Mouse (Mus musculus) olfactory bulb, adult 2 months (tissue): ENCODE data around the gene Trim67. TPM values are rescaled to one million over a fixed set of nuclear protein-coding genes. Genes with fewer than 3 reads are reported as not detected.

ENCODE experiments used
- H3K27ac ChIP-seq: fragments of 200-500 bp; 2 replicates; pipeline ENCODE4 v1.5.1; 2012; ENCODE audit warnings: low read depth, low read length; ENCODE audit not compliant: insufficient read depth
- H3K4me1 ChIP-seq: fragments of 200-500 bp; 2 replicates; pipeline ENCODE4 v1.6.1; 2012; ENCODE audit warnings: low read length; ENCODE audit not compliant: control insufficient read depth, insufficient read depth
- H3K4me3 ChIP-seq: fragments of 200-500 bp; 2 replicates; pipeline ENCODE4 v1.5.1; 2012; ENCODE audit warnings: mild to moderate bottlenecking, low read depth, low read length, moderate library complexity; ENCODE audit not compliant: insufficient read depth
- CTCF ChIP-seq: fragments of 200-500 bp; IDR thresholded peaks from 2 replicates; pipeline ENCODE4 v1.5.1; 2012; ENCODE audit warnings: low read depth, mild to moderate bottlenecking, low read length, moderate library complexity; ENCODE audit not compliant: insufficient read depth
- POLR2A ChIP-seq: fragments of 200-500 bp; IDR thresholded peaks from 2 replicates; pipeline ENCODE4 v1.6.1; 2012; ENCODE audit warnings: mild to moderate bottlenecking, low read depth, low read length, moderate library complexity; ENCODE audit not compliant: insufficient read depth
- WGBS: fragments of 180-500 bp; shearing (Covaris S2); methylation state at CpG from one replicate; pipeline ENCODE4 v1.1.7; 2018; 5-methylcytosine and 5-hydroxymethylcytosine counted together
- polyA plus RNA-seq: library from polyadenylated mRNA; stranded (reverse); fragments of >200 nt; gene quantifications from 2 replicates; pipeline ENCODE4 v1.2.4, GENCODE M21; 2012; ENCODE audit warnings: low replicate concordance; ENCODE audit not compliant: missing spikeins, insufficient read depth, insufficient read length

Trim67 gene
- polyA plus RNA-seq, 1 experiment, result not detected

GRCm38 (mm10) chr8:124756601-124757000, 36.3 kb upstream of the Trim67 start:
- Histone ChIP-seq H3K4me1 (peaks cover 11% of the 10 kb centered on the region), H3K27ac (no peak overlapping the region), H3K4me3 (no peak overlapping the region)
- TF ChIP-seq POLR2A (no peak), CTCF (no peak)
- 65% methylated on average over 5 of the region's 5 CpGs for whole genome bisulfite sequencing

GRCm38 (mm10) chr8:124758544-124758943, 34.3 kb upstream of the Trim67 start:
- 38% methylated on average over 3 of the region's 3 CpGs for WGBS

GRCm38 (mm10) chr8:124763061-124763460, 29.8 kb upstream of the Trim67 start:
- no peak overlapping the region for H3K4me3 ChIP-seq
- 72% methylated on average over 7 of the region's 7 CpGs for WGBS
- no peak overlapping the region for H3K27ac ChIP-seq
- H3K4me1 ChIP-seq, result no peaks in the 10 kb centered on the region
- TF ChIP-seq POLR2A (no peak), CTCF (no peak)

More at GRCm38 (mm10) chr8:124758544-124758943, 34.3 kb upstream of the Trim67 start:
- Histone ChIP-seq H3K27ac (no peak overlapping the region), H3K4me1 (peaks cover 6% of the 10 kb centered on the region), H3K4me3 (no peak overlapping the region)
- TF ChIP-seq POLR2A (no peak), CTCF (no peak)

- no peak for TF ChIP-seq CTCF
- Histone ChIP-seq H3K4me1 (0 out of 2 replicates have a peak, but pooled peaks cover 2% of the 10 kb centered on the region), H3K4me3 (no peak overlapping the region), H3K27ac (no peak overlapping the region)
- WGBS, result 81% methylated on average over 2 of the region's 2 CpGs
Observed at GRCm38 (mm10) chr8:124772389-124772788, 20.5 kb upstream of the Trim67 start.

- Histone ChIP-seq H3K4me3 (no peak overlapping the region), H3K27ac (no peak overlapping the region), H3K4me1 (peaks cover 6% of the 10 kb centered on the region)
- TF ChIP-seq CTCF (no peak; the same call in 1 of the 2 replicates), POLR2A (no peak)
- 20% methylated on average over 16 of the region's 16 CpGs for WGBS
Observed at GRCm38 (mm10) chr8:124775695-124776094, 17.2 kb upstream of the Trim67 start.

- peaks cover 12% of the 10 kb centered on the region for H3K4me1 ChIP-seq
- H3K4me3 ChIP-seq, result no peak overlapping the region
- H3K27ac ChIP-seq, result peak overlapping the region; percentile 37; the same call in 1 of the 2 replicates
- 8% methylated on average over 7 of the region's 7 CpGs for WGBS
- TF ChIP-seq CTCF (no peak), POLR2A (no peak)
Observed at GRCm38 (mm10) chr8:124780236-124780635, 12.7 kb upstream of the Trim67 start.

GRCm38 (mm10) chr8:124782431-124782830, 10.5 kb upstream of the Trim67 start:
- Histone ChIP-seq H3K4me1 (peaks cover 10% of the 10 kb centered on the region), H3K27ac (no peak overlapping the region), H3K4me3 (no peak overlapping the region)
- WGBS, result 86% methylated on average over 3 of the region's 3 CpGs
- TF ChIP-seq POLR2A (no peak), CTCF (no peak)

GRCm38 (mm10) chr8:124783228-124783627, 9.7 kb upstream of the Trim67 start:
- Histone ChIP-seq H3K4me3 (no peak overlapping the region), H3K4me1 (peaks cover 10% of the 10 kb centered on the region), H3K27ac (no peak overlapping the region)
- TF ChIP-seq POLR2A (no peak), CTCF (no peak)
- 88% methylated on average over 15 of the region's 15 CpGs for WGBS

- Histone ChIP-seq H3K4me3 (no peak overlapping the region), H3K27ac (no peak overlapping the region), H3K4me1 (peaks cover 10% of the 10 kb centered on the region)
- 92% methylated on average over 13 of the region's 13 CpGs for WGBS
- TF ChIP-seq CTCF (no peak), POLR2A (no peak)
Observed at GRCm38 (mm10) chr8:124784613-124785012, 8.3 kb upstream of the Trim67 start.

GRCm38 (mm10) chr8:124790676-124791075, 2.2 kb upstream of the Trim67 start:
- 81% methylated on average over 4 of the region's 4 CpGs for WGBS

More at GRCm38 (mm10) chr8:124790676-124791075, 2.2 kb upstream of the Trim67 start:
- H3K4me1 ChIP-seq, result peaks cover 28% of the 10 kb centered on the region
- no peak overlapping the region for H3K4me3 ChIP-seq
- no peak for TF ChIP-seq POLR2A
- no peak for TF ChIP-seq CTCF
- H3K27ac ChIP-seq, result no peak overlapping the region
